Mouse (Mus musculus) embryo, embryonic 10.5 days (tissue): ENCODE results near the gene C8b.

ENCODE experiments used
- DNase-seq: peaks from one replicate; pipeline ENCODE4 v3.0.0-alpha.2; 2015; ENCODE audit warnings: low spot score

C8b gene

GRCm38 (mm10) chr4:104766065-104766464 is at the start of gene C8b:
C8b (plus strand) TSS chr4:104766317.
- no peak for DNase-seq

- DNase-seq: no peak
These were observed 49.6 kb upstream of the C8b start for GRCm38 (mm10) chr4:104716506-104716905.

- DNase-seq: peak; percentile 32
These were observed 46.9 kb upstream of the C8b start for GRCm38 (mm10) chr4:104718973-104719795.

- DNase-seq: no peak
These were observed 42.5 kb upstream of the C8b start for GRCm38 (mm10) chr4:104723527-104724045.

GRCm38 (mm10) chr4:104724258-104724657 is 41.9 kb upstream of the C8b start:
- no peak for DNase-seq

- peak; percentile 58 for DNase-seq
These were observed 40.4 kb upstream of the C8b start for GRCm38 (mm10) chr4:104725673-104726072.

GRCm38 (mm10) chr4:104729185-104729584 is 36.9 kb upstream of the C8b start:
- no peak for DNase-seq

- no peak for DNase-seq
These were observed 19.6 kb upstream of the C8b start for GRCm38 (mm10) chr4:104746500-104746899.

GRCm38 (mm10) chr4:104754090-104754489 is 12.0 kb upstream of the C8b start:
- DNase-seq: no peak

GRCm38 (mm10) chr4:104760878-104761624 is 5.1 kb upstream of the C8b start:
- peak; percentile 20 for DNase-seq

GRCm38 (mm10) chr4:104768190-104768589 is 2.1 kb downstream of the C8b start:
- DNase-seq: no peak

GRCm38 (mm10) chr4:104769602-104770001 is 3.5 kb downstream of the C8b start:
- DNase-seq: no peak

GRCm38 (mm10) chr4:104770331-104770730 is 4.2 kb downstream of the C8b start:
- DNase-seq: no peak

GRCm38 (mm10) chr4:104775601-104776000 is 9.5 kb downstream of the C8b start:
- no peak for DNase-seq

- no peak for DNase-seq
These were observed 13.3 kb downstream of the C8b start for GRCm38 (mm10) chr4:104779460-104779859.

- no peak for DNase-seq
These were observed 15.3 kb downstream of the C8b start for GRCm38 (mm10) chr4:104781441-104781840.

GRCm38 (mm10) chr4:104782346-104782745 is 16.2 kb downstream of the C8b start:
- no peak for DNase-seq

GRCm38 (mm10) chr4:104792111-104792510 is 26.0 kb downstream of the C8b start:
- DNase-seq: no peak

GRCm38 (mm10) chr4:104798951-104799350 is 32.8 kb downstream of the C8b start:
- DNase-seq: peak; percentile 11

- no peak for DNase-seq
These were observed 35.5 kb downstream of the C8b start for GRCm38 (mm10) chr4:104801625-104802024.

- DNase-seq: no peak
These were observed 38.0 kb downstream of the C8b start for GRCm38 (mm10) chr4:104804100-104804499.

GRCm38 (mm10) chr4:104805414-104806257 is 39.5 kb downstream of the C8b start:
- DNase-seq: no peak
